Mouse (Mus musculus) cerebellum, adult 2 months (tissue): ENCODE measurements at regions not wholly inside any gene's neighbourhood (a gene's known extent, or its start where the extent isn't known, plus 50 kb on each side); places are given as distances from the start of the nearest gene placed in this dataset.

ENCODE experiments used
- CTCF ChIP-seq: fragments of 200-500 bp; IDR thresholded peaks from 2 replicates; pipeline ENCODE4 v1.5.1; 2011; ENCODE audit warnings: low read depth, mild to moderate bottlenecking, control low read depth, low read length, moderate library complexity, borderline replicate concordance; ENCODE audit not compliant: insufficient read depth
- POLR2A ChIP-seq: fragments of 200-500 bp; IDR thresholded peaks from 2 replicates; pipeline ENCODE4 v1.6.1; 2011; ENCODE audit warnings: low read length, control low read depth, borderline replicate concordance; ENCODE audit not compliant: insufficient read depth

DNA sequence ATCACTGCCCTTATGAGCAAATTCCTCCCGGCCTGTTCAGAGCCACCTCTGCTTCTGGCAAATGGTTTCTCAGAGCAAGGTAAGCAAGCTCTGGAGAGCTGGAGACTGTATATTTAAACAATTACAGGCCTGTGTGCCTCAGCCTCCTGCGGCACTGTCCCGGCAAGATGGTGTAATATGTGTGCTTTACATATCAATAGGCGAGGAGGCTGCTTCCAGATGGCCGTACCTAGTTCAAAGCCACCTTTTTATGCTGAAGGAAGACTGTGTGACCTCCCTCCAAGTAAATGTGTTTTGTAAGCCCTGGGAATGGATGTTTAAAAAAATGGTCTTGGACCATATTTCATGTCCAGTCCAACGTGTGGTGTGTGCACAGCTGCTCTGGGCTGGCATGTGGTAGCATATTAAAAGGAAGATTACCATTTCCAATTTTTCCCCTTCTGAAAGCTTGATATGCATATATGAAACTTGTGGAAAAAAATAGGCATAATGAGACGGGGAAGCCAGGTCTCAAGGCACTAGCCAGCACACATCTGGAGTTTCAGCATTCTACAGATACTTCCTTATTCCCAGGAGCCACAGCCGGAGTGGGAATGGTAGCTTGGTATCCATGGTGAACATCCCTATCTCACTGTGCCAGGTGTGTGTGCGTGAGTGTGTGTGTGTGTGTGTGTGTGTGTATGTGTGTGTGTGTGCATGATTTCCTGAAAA, 717.6 kb upstream of the Car8 start:
- TF ChIP-seq CTCF (no peak), POLR2A (no peak)
